Mouse (Mus musculus) lung, postnatal 0 days (tissue): Measurements from ENCODE around the gene Fam20b.

Source experiments
- CTCF ChIP-seq: IDR thresholded peaks from 2 replicates; pipeline ENCODE4 v1.5.1; 2016; ENCODE audit warnings: antibody characterized with exemption, mild to moderate bottlenecking
- EP300 ChIP-seq: IDR thresholded peaks from 2 replicates; pipeline ENCODE4 v1.6.1; 2016; ENCODE audit warnings: antibody characterized with exemption, mild to moderate bottlenecking, control low read depth

DNA sequence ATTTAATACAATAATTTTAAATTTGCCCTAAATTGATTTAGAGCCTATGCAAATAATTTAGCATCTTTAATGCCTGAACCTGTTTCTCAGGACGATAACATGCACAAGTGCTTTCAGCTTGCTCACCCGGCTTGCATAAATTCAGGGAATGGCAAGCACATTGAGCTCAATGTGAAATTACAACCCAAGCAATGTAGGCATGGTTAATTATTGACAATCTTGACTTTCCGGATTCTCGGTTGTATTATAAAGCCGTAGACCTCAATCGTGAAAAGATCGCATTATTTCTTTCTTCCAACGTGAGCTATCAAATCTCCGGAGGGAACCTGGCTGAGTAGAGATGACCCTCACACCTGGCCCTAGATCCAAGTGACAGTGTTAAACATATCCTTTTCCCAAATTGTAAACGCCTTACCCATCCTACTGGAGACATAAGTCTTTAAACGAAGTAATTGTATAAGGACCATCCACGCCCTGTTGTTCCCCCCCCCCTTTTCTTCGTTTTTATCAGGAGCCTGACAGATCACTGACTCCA is 1.1 kb downstream of the Fam20b start:
- no peak for TF ChIP-seq EP300
- TF ChIP-seq CTCF: no peak
